Mouse (Mus musculus): ENCODE measurements around the gene Kdr. TPM values are rescaled to one million over a fixed set of nuclear protein-coding genes. Genes with fewer than 3 reads are reported as not detected.
"Not testable (repeated sequence)": the region's sequence is repeated elsewhere in the genome, so short reads cannot be mapped to it uniquely, and the experiment has no call there.

Kdr gene
- polyA plus RNA-seq, 1 experiment from 2014 or later: 28.9 TPM

DNA sequence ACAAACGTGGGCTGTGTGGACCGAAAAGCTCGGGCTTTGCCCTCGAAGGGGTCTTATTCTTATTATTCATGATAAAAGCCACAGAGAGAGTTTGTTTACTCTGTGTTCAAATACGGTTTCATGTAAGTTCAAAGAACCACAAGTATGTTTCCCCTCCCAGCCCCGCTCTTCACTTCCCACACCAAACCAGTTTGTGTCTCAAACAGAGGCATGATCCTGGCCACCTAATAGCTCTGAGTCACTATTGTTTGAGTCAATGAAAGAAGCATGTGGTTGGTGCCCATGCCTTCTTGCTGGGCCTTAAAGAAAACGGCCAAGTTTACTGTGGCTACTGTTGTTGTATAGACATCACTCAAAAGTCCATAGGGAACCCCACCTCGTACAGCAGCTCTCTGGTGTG is 43.0 kb downstream of the Kdr start:
- DNase-seq (ENCODE audit: low spot score) (no peak), ATAC-seq (ENCODE audit: insufficient read depth, low FRiP score, low TSS enrichment) (no peak)
- no peak overlapping the region for H3K27ac ChIP-seq (ENCODE audit: low read depth, low read length)
- 87% methylated on average over 8 of the region's 8 CpGs for WGBS
- no peaks in the 10 kb centered on the region for H3K27me3 ChIP-seq (ENCODE audit: control insufficient read depth, insufficient read depth, low read length)
- no peaks in the 10 kb centered on the region for H3K9me3 ChIP-seq (ENCODE audit: control insufficient read depth, low read length)
- no peaks in the 10 kb centered on the region; the same call in 1 of the 2 replicates for H3K4me1 ChIP-seq (ENCODE audit: control insufficient read depth, insufficient read depth, low read length)
- no peak overlapping the region for H3K9ac ChIP-seq (ENCODE audit: low read length)
- H3K36me3 ChIP-seq (ENCODE audit: control insufficient read depth, insufficient read depth, low read length): no peaks in the 10 kb centered on the region
- no peak overlapping the region for H3K4me2 ChIP-seq (ENCODE audit: low read depth)
- no peak overlapping the region for H3K4me3 ChIP-seq (ENCODE audit: low read depth, low read length)

- no peaks in the 10 kb centered on the region for H3K36me3 ChIP-seq (ENCODE audit: control insufficient read depth, insufficient read depth, low read length)
- ATAC-seq (ENCODE audit: insufficient read depth, low FRiP score, low TSS enrichment) (no peak), DNase-seq (ENCODE audit: low spot score) (no peak)
- no peaks in the 10 kb centered on the region; the same call in 1 of the 2 replicates for H3K4me1 ChIP-seq (ENCODE audit: control insufficient read depth, insufficient read depth, low read length)
- no peaks in the 10 kb centered on the region for H3K27me3 ChIP-seq (ENCODE audit: control insufficient read depth, insufficient read depth, low read length)
- no peaks in the 10 kb centered on the region for H3K9me3 ChIP-seq (ENCODE audit: control insufficient read depth, low read length)
- WGBS: 85% methylated on average over 10 of the region's 10 CpGs
- H3K4me3 ChIP-seq (ENCODE audit: low read depth, low read length): no peak overlapping the region
- H3K9ac ChIP-seq (ENCODE audit: low read length): no peak overlapping the region
- H3K4me2 ChIP-seq (ENCODE audit: low read depth): no peak overlapping the region
- no peak overlapping the region for H3K27ac ChIP-seq (ENCODE audit: low read depth, low read length)
Observed at GRCm38 (mm10) chr5:75934201-75934600, 44.1 kb downstream of the Kdr start.

DNA sequence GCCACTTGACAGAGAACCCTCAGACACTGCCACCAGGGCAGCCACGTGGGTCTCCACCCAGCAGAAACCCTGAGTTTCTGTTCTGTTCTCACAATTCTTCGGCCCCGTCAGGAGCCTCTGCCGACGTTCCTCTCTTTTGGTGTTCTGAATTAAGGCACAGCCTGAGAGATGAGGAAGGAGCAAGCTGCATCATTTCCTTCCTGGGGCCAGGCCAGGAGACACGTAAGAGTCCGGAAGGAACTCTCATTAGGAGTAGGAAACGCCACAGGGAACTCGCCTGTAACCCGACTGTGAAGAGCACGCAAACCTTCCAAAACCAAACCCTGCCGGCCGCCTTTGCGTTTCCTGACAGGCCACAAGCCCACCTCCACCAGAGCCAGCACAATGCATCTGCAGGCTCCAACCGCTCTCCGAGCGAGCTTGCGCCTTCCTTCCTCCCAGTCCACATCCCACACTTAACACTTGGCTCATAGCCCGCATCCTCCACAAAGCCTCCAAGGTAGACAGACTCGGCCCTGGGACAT is 44.7 kb downstream of the Kdr start:
- Histone ChIP-seq H3K9me3 (ENCODE audit: control insufficient read depth, low read length) (no peaks in the 10 kb centered on the region), H3K36me3 (ENCODE audit: control insufficient read depth, insufficient read depth, low read length) (no peaks in the 10 kb centered on the region), H3K9ac (ENCODE audit: low read length) (no peak overlapping the region), H3K4me2 (ENCODE audit: low read depth) (no peak overlapping the region), H3K27ac (ENCODE audit: low read depth, low read length) (no peak overlapping the region), H3K27me3 (ENCODE audit: control insufficient read depth, insufficient read depth, low read length) (no peaks in the 10 kb centered on the region), H3K4me1 (ENCODE audit: control insufficient read depth, insufficient read depth, low read length) (no peaks in the 10 kb centered on the region; the same call in 1 of the 2 replicates), H3K4me3 (ENCODE audit: low read depth, low read length) (no peak overlapping the region)
- DNase-seq (ENCODE audit: low spot score): no peak
- no peak for ATAC-seq (ENCODE audit: insufficient read depth, low FRiP score, low TSS enrichment)
- WGBS: 84% methylated on average over 20 of the region's 20 CpGs

- not testable (repeated sequence) for H3K4me3 ChIP-seq (ENCODE audit: low read depth, low read length); ATAC-seq (ENCODE audit: insufficient read depth, low FRiP score, low TSS enrichment); H3K4me1 ChIP-seq (ENCODE audit: control insufficient read depth, insufficient read depth, low read length); H3K9me3 ChIP-seq (ENCODE audit: control insufficient read depth, low read length); H3K9ac ChIP-seq (ENCODE audit: low read length); H3K27ac ChIP-seq (ENCODE audit: low read depth, low read length); H3K27me3 ChIP-seq (ENCODE audit: control insufficient read depth, insufficient read depth, low read length); H3K4me2 ChIP-seq (ENCODE audit: low read depth); H3K36me3 ChIP-seq (ENCODE audit: control insufficient read depth, insufficient read depth, low read length); DNase-seq (ENCODE audit: low spot score)
- WGBS: 84% methylated on average over 4 of the region's 4 CpGs
Observed at GRCm38 (mm10) chr5:75931458-75931857, 46.8 kb downstream of the Kdr start.

DNA sequence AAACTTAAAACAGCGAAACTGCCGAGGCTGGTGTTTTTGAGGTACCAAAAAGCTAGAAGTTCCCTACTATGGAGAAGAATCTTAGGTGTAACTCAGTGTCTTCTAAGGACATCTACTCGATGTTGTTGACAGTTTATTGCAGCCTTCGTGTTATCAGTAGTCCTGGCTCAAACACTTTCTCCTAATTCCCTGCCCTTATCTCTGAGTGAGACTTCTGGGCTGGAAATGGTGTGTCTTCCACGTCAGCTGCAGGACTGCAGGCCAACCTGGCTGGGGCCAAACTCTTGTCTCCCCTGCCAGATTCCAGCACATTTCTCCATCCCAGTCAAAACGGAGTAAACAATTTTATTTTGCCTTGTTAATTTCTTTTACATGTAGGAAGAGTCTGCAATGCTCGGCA is 48.3 kb downstream of the Kdr start:
- Histone ChIP-seq H3K9me3 (ENCODE audit: control insufficient read depth, low read length) (no peaks in the 10 kb centered on the region), H3K27ac (ENCODE audit: low read depth, low read length) (no peak overlapping the region)
- 85% methylated on average over 7 of the region's 7 CpGs for WGBS

GRCm38 (mm10) chr5:75922677-75923076 is 55.6 kb downstream of the Kdr start:
- H3K27me3 ChIP-seq (ENCODE audit: control insufficient read depth, insufficient read depth, low read length): no peaks in the 10 kb centered on the region
- WGBS: 80% methylated on average over 6 of the region's 6 CpGs
- ATAC-seq (ENCODE audit: insufficient read depth, low FRiP score, low TSS enrichment) (no peak), DNase-seq (ENCODE audit: low spot score) (no peak)
- H3K4me2 ChIP-seq (ENCODE audit: low read depth): no peak overlapping the region
- H3K36me3 ChIP-seq (ENCODE audit: control insufficient read depth, insufficient read depth, low read length): no peaks in the 10 kb centered on the region
- H3K9ac ChIP-seq (ENCODE audit: low read length): no peak overlapping the region
- H3K4me1 ChIP-seq (ENCODE audit: control insufficient read depth, insufficient read depth, low read length): no peaks in the 10 kb centered on the region
- H3K9me3 ChIP-seq (ENCODE audit: control insufficient read depth, low read length): no peaks in the 10 kb centered on the region
- H3K4me3 ChIP-seq (ENCODE audit: low read depth, low read length): no peak overlapping the region
- H3K27ac ChIP-seq (ENCODE audit: low read depth, low read length): no peak overlapping the region

More for the DNA sequence above, 48.3 kb downstream of the Kdr start:
- no peak for ATAC-seq (ENCODE audit: insufficient read depth, low FRiP score, low TSS enrichment)
- H3K4me2 ChIP-seq (ENCODE audit: low read depth): no peak overlapping the region
- no peaks in the 10 kb centered on the region for H3K27me3 ChIP-seq (ENCODE audit: control insufficient read depth, insufficient read depth, low read length)
- H3K4me1 ChIP-seq (ENCODE audit: control insufficient read depth, insufficient read depth, low read length): no peaks in the 10 kb centered on the region
- H3K36me3 ChIP-seq (ENCODE audit: control insufficient read depth, insufficient read depth, low read length): no peaks in the 10 kb centered on the region
- no peak overlapping the region for H3K9ac ChIP-seq (ENCODE audit: low read length)
- DNase-seq (ENCODE audit: low spot score): no peak
- no peak overlapping the region for H3K4me3 ChIP-seq (ENCODE audit: low read depth, low read length)

DNA sequence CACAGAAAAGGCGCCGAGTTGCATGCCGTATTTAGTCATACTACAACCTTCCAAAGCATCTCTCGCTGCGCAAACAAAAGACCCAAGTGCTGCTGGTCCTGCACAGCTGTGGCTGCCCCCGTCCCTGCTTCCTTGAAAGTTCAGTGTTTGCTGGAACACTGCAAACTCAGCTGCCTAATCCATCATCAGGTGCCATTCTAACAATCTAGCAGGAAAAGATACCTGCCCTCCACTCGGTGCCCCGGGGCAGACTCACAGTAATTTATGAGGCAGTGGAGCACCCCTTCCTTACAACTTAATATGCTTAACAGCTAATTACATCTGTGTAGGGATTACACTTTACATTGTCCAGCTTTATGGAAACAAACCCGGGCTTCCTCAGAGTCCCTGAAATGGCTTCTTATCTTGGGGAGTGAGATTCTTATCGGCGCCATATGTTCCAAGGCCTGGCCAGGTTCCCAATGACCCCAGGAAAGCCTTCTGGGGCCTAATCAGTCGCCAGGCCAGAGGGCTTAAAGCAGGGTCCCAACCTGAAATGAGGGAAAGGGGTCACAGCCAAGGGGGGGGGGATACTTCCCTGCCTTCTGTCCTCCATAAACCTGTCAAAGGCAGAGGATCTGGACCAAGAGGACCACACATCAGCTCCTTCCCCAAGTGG is 56.4 kb downstream of the Kdr start:
- no peak overlapping the region for H3K9ac ChIP-seq (ENCODE audit: low read length)
- no peak overlapping the region for H3K4me3 ChIP-seq (ENCODE audit: low read depth, low read length)
- H3K36me3 ChIP-seq (ENCODE audit: control insufficient read depth, insufficient read depth, low read length): no peaks in the 10 kb centered on the region
- WGBS: 62% methylated on average over 12 of the region's 12 CpGs
- no peaks in the 10 kb centered on the region for H3K9me3 ChIP-seq (ENCODE audit: control insufficient read depth, low read length)
- no peak for DNase-seq (ENCODE audit: low spot score)
- H3K27ac ChIP-seq (ENCODE audit: low read depth, low read length): no peak overlapping the region
- H3K27me3 ChIP-seq (ENCODE audit: control insufficient read depth, insufficient read depth, low read length): no peaks in the 10 kb centered on the region
- H3K4me2 ChIP-seq (ENCODE audit: low read depth): no peak overlapping the region
- no peaks in the 10 kb centered on the region for H3K4me1 ChIP-seq (ENCODE audit: control insufficient read depth, insufficient read depth, low read length)
- ATAC-seq (ENCODE audit: insufficient read depth, low FRiP score, low TSS enrichment): no peak

DNA sequence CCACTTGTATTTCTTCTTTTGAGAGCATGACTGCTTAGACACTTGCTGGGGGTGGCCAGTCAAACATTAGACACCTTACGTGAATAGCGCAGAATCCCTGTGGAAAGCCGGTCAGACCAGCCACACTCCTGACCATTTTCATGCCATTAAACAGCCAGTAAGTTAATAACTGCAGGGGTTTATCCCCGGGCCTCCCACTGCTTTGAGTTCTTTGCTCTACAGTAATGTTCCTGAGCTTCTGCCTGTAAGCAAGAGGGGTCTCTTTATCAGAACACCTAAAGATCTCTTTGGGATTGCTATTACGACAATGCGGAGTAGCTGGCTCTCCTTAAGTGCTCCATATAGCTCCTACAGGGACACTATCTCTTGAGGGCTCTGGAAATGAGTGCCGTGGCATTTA is 58.7 kb downstream of the Kdr start:
- ATAC-seq (ENCODE audit: insufficient read depth, low FRiP score, low TSS enrichment) (no peak), DNase-seq (ENCODE audit: low spot score) (no peak)
- no peak overlapping the region for H3K4me2 ChIP-seq (ENCODE audit: low read depth)
- no peaks in the 10 kb centered on the region for H3K4me1 ChIP-seq (ENCODE audit: control insufficient read depth, insufficient read depth, low read length)
- H3K27me3 ChIP-seq (ENCODE audit: control insufficient read depth, insufficient read depth, low read length): no peaks in the 10 kb centered on the region
- H3K9ac ChIP-seq (ENCODE audit: low read length): no peak overlapping the region
- H3K9me3 ChIP-seq (ENCODE audit: control insufficient read depth, low read length): no peaks in the 10 kb centered on the region
- WGBS: 91% methylated on average over 7 of the region's 7 CpGs
- H3K36me3 ChIP-seq (ENCODE audit: control insufficient read depth, insufficient read depth, low read length): no peaks in the 10 kb centered on the region
- H3K4me3 ChIP-seq (ENCODE audit: low read depth, low read length): no peak overlapping the region
- no peak overlapping the region for H3K27ac ChIP-seq (ENCODE audit: low read depth, low read length)

GRCm38 (mm10) chr5:75918139-75918538 is 60.1 kb downstream of the Kdr start:
- no peak for DNase-seq (ENCODE audit: low spot score)
- H3K27me3 ChIP-seq (ENCODE audit: control insufficient read depth, insufficient read depth, low read length): no peaks in the 10 kb centered on the region
- H3K9me3 ChIP-seq (ENCODE audit: control insufficient read depth, low read length): no peaks in the 10 kb centered on the region
- ATAC-seq (ENCODE audit: insufficient read depth, low FRiP score, low TSS enrichment): no peak
- no peak overlapping the region for H3K4me2 ChIP-seq (ENCODE audit: low read depth)
- no peak overlapping the region for H3K27ac ChIP-seq (ENCODE audit: low read depth, low read length)
- no peak overlapping the region for H3K4me3 ChIP-seq (ENCODE audit: low read depth, low read length)
- H3K9ac ChIP-seq (ENCODE audit: low read length): no peak overlapping the region
- WGBS: 89% methylated on average over 7 of the region's 7 CpGs
- no peaks in the 10 kb centered on the region for H3K36me3 ChIP-seq (ENCODE audit: control insufficient read depth, insufficient read depth, low read length)
- H3K4me1 ChIP-seq (ENCODE audit: control insufficient read depth, insufficient read depth, low read length): no peaks in the 10 kb centered on the region
